Mouse (Mus musculus): ENCODE data around the gene Rph3al.
A peak's percentile ranks its signal among the peaks of the same experiment; 100 is the strongest.

Gene Rph3al

DNA sequence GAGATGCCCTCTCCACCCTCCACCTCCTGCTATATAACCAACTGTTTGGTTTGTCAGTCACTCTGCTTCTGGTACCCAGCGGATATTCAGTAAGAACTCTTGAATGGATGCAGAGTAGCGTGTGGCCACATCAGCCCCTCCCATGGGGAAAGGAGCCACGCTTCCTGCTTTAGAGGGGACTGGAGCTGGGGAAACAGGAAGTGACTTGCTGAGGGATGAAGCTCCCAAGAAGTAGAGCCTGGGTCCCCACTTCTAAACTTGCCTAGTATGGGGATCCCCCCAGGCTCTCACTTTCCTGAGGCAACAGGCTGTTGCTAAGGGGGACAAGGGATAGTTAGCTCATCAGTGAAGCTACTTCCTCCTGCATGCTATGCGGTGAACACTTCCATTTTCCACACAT lies 30.8 kb downstream of the Rph3al start:
- no peak for DNase-seq (ENCODE audit: low read depth, low spot score)

DNA sequence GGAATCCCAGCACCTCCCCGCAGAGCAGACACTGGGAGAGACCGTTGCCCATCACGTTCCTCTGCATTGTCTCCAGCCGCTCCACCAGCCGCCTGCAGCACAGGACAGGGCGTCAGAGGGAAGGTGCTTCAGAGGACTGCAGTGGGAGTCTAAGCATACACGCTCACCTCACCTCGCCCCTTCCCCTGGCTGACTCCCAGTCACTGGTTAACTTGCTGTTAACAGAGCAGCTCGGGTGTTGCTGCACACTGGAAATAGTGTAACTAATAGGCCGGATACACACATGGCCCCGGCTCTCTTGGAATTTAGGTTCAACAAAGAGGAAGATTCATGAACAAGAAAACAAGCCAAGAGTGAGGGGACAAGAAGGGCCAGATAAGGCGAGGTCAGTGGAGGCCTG lies 31.7 kb downstream of the Rph3al start:
- no peak for DNase-seq (ENCODE audit: low read depth, low spot score)

- no peak for DNase-seq (ENCODE audit: low read depth, low spot score)
Measured at GRCm38 (mm10) chr11:75904982-75905381, 33.2 kb downstream of the Rph3al start.

DNA sequence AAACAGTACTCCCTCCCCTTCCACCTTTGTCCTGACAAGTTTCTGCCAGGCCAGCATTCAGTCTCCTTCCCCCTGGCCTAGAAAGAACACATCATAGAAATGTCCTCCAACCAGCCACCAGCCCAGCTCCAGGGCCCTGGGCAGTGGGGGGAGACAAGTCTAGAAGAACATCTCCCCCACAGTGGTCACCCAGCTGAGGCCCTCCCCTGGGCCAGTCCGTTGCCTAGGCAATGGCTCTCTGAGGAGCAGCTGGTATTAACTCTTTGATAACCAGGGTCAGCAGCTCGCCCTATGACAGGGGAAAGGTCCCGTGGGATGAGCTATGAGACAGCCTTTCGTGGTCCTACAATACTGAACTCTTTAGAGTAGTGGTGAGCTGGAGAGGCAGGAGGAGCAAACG lies 33.7 kb downstream of the Rph3al start:
- no peak for DNase-seq (ENCODE audit: low read depth, low spot score)

GRCm38 (mm10) chr11:75903486-75903885 lies 34.7 kb downstream of the Rph3al start:
- no peak for DNase-seq (ENCODE audit: low read depth, low spot score)

DNA sequence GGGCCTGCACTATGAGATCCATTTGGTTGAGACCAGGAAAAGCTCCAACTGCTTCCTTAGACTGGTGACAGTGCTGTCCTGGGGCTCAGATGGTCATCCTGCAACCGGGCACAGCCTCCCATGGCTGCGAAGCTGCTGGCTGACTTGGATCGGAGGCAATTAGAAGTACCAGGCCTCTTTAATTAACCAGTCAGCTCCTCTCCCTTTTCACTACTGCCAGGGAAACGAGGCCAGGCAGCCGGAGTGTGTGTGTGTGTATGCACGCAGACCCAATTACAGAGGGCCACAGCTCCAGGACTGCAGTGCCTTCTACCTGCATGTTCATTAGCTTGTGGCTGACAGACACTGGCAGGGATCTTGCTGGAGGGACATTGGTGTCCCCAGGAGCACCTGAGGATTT lies 36.9 kb downstream of the Rph3al start:
- no peak for DNase-seq (ENCODE audit: low read depth, low spot score)

DNA sequence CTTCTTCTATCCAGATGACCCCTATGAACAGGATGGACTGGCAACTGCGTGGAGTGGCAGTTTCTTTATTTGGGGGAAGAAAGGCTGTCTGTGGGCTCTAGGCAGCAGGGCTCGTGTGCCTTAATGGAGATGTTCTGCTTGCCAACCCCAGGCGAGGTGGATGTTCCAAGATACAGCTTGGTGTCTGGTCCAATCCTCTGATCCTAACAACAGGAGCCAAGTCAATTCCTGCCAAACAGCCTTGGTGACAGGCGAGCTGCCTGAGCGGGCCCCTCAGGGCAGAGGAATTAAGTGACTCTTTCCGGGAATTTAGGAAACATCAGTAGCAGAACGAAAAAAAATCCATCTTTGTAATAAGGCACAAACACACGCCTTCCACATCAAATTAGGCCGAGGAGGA lies 38.6 kb downstream of the Rph3al start:
- DNase-seq (ENCODE audit: low read depth, low spot score): no peak

GRCm38 (mm10) chr11:75898532-75898931 lies 39.7 kb downstream of the Rph3al start:
- DNase-seq (ENCODE audit: low read depth, low spot score): no peak

- DNase-seq (ENCODE audit: low read depth, low spot score): no peak
Measured at GRCm38 (mm10) chr11:75894791-75895420, 43.3 kb downstream of the Rph3al start.

- DNase-seq (ENCODE audit: low read depth, low spot score): no peak
Measured at GRCm38 (mm10) chr11:75893956-75894355, 44.3 kb downstream of the Rph3al start.

- no peak for DNase-seq (ENCODE audit: low read depth, low spot score)
Measured at GRCm38 (mm10) chr11:75887349-75887748, 50.9 kb downstream of the Rph3al start.

DNA sequence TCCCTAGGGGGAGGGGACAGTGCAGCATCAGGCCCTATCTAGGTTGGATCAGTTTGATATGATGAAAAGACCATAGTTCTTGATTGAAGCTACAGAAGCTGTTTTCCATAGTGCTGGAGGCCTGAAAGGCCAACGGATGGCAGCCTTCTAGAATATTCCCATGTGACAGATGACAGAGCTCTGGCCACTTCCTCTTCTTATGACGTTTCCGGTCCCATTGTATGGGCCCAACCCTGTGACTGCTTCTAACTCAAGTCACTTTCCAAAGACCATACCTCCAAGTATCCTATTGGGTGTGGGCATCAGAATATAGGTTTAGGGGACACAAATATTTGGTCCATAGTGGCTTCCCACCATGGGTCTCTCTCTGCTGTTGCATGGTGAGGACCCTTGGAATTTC lies 57.0 kb downstream of the Rph3al start:
- DNase-seq (ENCODE audit: low read depth, low spot score): no peak

DNA sequence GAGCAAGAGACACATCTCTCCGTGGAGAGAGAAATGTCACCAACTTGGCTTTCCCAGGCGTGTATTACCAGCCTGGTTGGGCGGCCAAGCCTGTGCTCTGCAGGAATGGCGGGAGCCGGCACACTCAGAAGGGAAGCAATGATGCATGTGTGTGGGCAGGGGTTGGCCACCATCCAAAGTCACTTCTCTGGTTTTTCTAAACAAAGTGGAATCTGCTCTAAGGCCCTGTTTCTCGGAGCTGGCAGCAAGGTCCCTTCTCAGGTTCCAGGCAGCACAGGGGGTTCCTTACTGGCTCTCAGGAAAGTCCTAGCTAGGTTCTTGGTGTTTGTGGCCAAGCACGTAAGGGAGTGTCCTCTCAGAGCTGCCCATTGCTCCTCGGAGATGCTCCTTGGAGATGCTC lies 58.2 kb downstream of the Rph3al start:
- no peak for DNase-seq (ENCODE audit: low read depth, low spot score)

DNA sequence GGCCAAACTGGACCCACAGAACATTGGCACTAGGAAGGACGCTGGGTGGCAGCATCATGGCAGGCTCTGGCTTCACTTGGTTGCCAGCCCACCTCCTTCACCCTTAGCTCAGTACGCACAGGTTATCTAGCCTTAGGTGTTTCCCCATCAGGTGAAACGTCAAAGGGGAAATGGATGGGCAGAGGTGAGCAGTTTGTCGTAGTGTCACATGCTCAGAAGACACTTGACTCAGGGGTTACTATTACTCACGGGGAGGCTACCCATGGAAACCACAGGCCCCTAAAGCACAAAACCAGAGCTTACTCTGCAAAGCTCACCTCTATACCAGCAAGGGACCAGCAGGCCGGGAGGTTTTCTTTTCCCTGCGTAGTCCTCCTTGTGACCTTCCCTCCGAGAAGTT lies 59.8 kb downstream of the Rph3al start:
- no peak for DNase-seq (ENCODE audit: low read depth, low spot score)

- DNase-seq (ENCODE audit: low read depth, low spot score): no peak
Measured at GRCm38 (mm10) chr11:75876043-75876780, 62.0 kb downstream of the Rph3al start.

- DNase-seq (ENCODE audit: low read depth, low spot score): no peak
Measured at GRCm38 (mm10) chr11:75871688-75872087, 66.5 kb downstream of the Rph3al start.

DNA sequence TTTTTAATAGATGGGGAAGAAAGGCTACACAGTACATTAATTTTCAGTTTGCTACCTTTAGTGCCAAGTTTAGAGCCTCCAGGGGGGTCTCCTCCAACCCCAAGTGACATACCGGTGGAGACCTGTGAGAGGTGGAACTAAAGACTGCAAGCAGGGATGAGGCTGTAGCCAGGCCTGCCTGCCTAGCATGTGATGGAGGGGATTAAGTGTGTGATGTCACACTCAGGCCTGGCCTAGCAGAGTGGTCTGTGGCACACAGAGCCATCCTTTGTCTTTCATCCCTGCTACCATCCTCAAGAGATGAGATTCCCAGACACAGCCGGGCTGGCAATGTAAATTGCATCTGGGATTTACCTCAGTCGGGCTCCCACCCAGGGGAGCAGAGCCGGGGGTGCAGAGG lies 67.3 kb downstream of the Rph3al start:
- no peak for DNase-seq (ENCODE audit: low read depth, low spot score)

DNA sequence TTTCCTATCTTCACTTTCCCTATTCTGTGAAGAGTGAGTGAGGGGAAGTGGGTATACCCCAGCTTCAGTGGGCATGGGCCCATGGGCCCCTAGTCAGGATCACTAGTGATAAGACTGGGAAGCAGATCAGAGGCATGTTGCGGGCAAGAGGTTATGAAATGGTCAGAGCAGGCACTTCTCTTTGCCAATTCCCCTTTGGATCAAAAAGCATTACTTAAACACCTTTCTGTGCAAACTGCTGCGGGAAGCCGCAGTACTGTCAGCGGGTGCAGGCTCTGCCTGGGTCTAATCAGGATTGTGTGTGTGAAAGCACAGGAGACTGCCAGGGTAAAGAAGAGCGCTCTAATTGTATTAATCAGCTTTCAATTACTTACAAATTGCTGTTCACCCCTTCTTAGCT lies 67.8 kb downstream of the Rph3al start:
- no peak for DNase-seq (ENCODE audit: low read depth, low spot score)

DNA sequence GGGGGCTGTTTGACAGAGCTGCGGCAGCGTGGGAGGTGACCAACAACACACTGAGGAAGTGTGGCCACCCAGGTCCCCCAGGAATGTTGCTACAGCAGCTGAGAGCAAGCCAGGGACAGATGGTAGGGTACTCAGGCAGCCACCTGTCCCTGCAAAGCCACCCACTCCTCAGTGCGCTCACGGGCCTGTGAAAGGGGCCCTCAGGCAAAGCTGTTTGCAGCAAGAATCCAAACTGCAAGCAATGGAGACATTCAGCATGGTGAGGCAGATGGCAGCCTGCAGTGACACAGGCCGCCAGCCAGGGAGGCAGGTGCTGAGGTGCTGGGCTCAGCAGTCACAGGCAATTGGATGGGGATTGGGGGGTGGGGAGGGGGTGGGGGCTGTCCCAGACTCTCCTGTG lies 68.3 kb downstream of the Rph3al start:
- peak; percentile 34 for DNase-seq (ENCODE audit: low read depth, low spot score)

- no peak for DNase-seq (ENCODE audit: low read depth, low spot score)
Measured at GRCm38 (mm10) chr11:75866861-75867260, 71.4 kb downstream of the Rph3al start.

GRCm38 (mm10) chr11:75865859-75866258 lies 72.4 kb downstream of the Rph3al start:
- no peak for DNase-seq (ENCODE audit: low read depth, low spot score)

DNA sequence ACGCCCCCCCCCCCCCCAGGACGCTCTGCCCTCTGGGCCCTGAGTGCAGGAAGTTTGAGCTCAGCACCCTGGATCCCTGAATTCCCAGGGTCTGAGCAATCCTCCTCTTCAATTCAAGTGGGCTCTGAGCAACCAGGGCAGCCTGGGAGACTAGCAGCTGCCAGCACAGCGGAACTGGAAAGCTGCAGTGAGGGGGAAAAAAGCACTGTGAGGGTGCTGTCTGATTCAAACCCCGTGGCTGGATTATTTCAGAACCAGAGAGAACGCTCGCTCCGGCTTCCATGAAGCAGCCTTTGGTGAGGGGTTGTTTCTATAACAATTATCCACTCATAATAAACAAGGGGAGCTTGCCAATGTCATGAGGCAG lies 73.0 kb downstream of the Rph3al start:
- no peak for DNase-seq (ENCODE audit: low read depth, low spot score)

- DNase-seq (ENCODE audit: low read depth, low spot score): no peak
Measured at GRCm38 (mm10) chr11:75864529-75865252, 73.5 kb downstream of the Rph3al start.

Data from brain, embryonic 18.5 days (tissue).